Mouse (Mus musculus): ENCODE results near the gene 4930432K21Rik.

4930432K21Rik gene

GRCm38 (mm10) chr8:84211202-84211601 lies 63.4 kb downstream of the 4930432K21Rik start:
- no peak for DNase-seq

- no peak for DNase-seq
These were observed 64.2 kb downstream of the 4930432K21Rik start for GRCm38 (mm10) chr8:84211881-84212563.

GRCm38 (mm10) chr8:84213277-84213676 lies 65.5 kb downstream of the 4930432K21Rik start:
- no peak for DNase-seq

- DNase-seq: no peak
These were observed 69.4 kb downstream of the 4930432K21Rik start for GRCm38 (mm10) chr8:84217206-84217605.

- DNase-seq: no peak
These were observed 70.3 kb downstream of the 4930432K21Rik start for GRCm38 (mm10) chr8:84218143-84218542.

- no peak for DNase-seq
These were observed 72.3 kb downstream of the 4930432K21Rik start for GRCm38 (mm10) chr8:84220105-84220504.

Data from kidney, adult 8-10 months (tissue).